Mouse (Mus musculus): ENCODE results near the gene Pex11a. TPM values are rescaled to one million over a fixed set of nuclear protein-coding genes. Genes with fewer than 3 reads are reported as not detected.

The Pex11a gene
- 13.6 and 13.8 TPM in 2 replicates for polyA plus RNA-seq (2012; rRNA removed)

DNA sequence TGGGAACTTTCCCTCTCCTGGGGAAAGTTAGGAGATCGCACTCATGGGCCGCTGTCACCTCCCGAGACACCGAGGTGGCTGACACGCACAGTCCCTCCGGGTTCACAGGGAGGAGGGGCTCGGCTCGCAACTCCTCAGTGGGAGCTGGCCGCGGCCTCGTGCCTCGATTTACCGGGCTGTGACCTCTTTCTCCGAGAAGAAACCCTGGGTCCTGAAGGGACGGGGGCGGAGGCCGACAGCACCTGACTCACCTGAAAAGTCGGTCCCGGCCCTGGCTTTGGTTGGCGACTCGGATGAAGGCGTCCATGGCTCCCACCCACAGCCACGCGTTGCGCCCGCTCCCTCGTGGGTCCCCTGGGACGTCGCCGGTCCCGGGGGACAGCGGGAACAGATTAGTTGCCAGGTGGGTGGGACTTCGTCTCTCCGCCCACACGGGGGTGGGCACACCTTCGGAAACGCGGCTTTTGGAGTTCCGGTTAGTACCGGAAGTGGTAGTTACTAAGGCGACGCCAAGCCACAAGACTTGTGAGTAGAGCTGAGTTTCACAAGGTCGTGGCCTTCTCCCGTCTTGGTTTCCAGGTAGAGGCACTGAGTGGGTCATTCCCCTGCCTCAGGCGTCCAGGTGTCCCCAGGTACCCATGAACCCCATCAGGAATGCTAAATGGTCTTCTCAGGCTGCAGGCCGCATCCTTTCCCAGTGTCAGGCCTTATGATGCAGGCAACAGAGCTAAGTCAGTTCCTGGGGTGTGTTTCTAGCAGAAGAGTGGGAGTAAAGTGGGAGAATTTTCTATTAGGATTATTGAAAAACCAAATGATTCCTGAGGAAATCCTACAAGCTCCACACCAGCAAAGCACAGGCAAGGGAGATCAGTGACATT lies at the start of gene Pex11a, which contains the start of gene Wdr93:
Pex11a (minus strand) TSS at position 473 of the 878 bp plus-strand sequence.
Wdr93 (plus strand) TSS at position 505 of the 878 bp plus-strand sequence.

GRCm38 (mm10) chr7:79732622-79733021 lies 10.3 kb downstream of the Pex11a start, which contains the start of gene Plin1:
Plin1 (minus strand) TSS chr7:79732903.

GRCm38 (mm10) chr7:79715187-79715981 lies 27.5 kb downstream of the Pex11a start, which contains the start of gene Kif7:
Kif7 (minus strand) TSS chr7:79715720.

Other genes starting within 250 kb of the Pex11a start
- gene Rhcg, start 125.5 kb downstream of the Pex11a start, polyA plus RNA-seq (2012; rRNA removed), result 2.8 and 3.4 TPM in 2 replicates
- 1.1 TPM in 2 replicates for gene Ticrr, start 82.9 kb downstream of the Pex11a start, polyA plus RNA-seq (2012; rRNA removed)
- gene Kif7, start 27.4 kb downstream of the Pex11a start, polyA plus RNA-seq (2012; rRNA removed), result 4.0 and 4.1 TPM in 2 replicates
- gene Plin1, start 10.2 kb downstream of the Pex11a start, polyA plus RNA-seq (2012; rRNA removed), result 0.14 and 0.23 TPM in 2 replicates
- 0.19 and 0.32 TPM in 2 replicates for gene Wdr93, start within 50 bp of the Pex11a start, polyA plus RNA-seq (2012; rRNA removed)
- gene Mesp1, start 50.7 kb upstream of the Pex11a start, polyA plus RNA-seq (2012; rRNA removed), result 0.30 and 0.70 TPM in 2 replicates
- 1.6 and 2.0 TPM in 2 replicates for gene Mesp2, start 67.6 kb upstream of the Pex11a start, polyA plus RNA-seq (2012; rRNA removed)
- 5.9 and 7.0 TPM in 2 replicates for gene Anpep, start 117.9 kb upstream of the Pex11a start, polyA plus RNA-seq (2012; rRNA removed)
- 47.0 and 47.6 TPM in 2 replicates for gene Ap3s2, start 177.5 kb upstream of the Pex11a start, polyA plus RNA-seq (2012; rRNA removed)
- 10.1 and 10.5 TPM in 2 replicates for gene Arpin, start 192.2 kb upstream of the Pex11a start, polyA plus RNA-seq (2012; rRNA removed)